Mouse (Mus musculus): ENCODE results near the gene Med7. TPM values are rescaled to one million over a fixed set of nuclear protein-coding genes. Genes with fewer than 3 reads are reported as not detected.

Med7 gene
- polyA plus RNA-seq, 1 experiment from 2014 or later, result 97.7 TPM

DNA sequence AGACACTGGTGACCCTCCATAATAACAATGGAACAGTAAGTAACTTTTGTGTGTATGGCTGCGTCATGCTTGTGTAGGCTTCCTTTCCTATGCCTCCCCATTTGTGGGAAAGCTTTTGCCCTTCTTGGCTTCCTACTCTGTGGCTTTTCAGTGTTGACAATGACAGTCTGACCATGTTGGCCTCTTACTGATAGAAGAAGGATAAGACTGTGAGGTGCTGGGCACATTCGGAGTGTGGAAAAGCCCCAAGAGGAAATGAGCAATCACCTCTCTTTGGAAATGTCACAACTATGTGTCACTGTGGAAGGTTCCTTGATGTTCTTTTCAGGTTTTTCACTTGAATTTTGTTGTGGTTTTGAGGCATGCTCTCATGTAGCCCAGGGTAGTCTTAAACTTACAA is 30.2 kb downstream of the Med7 start:
- H3K4me1 ChIP-seq (replicated peaks), result no peaks in the 10 kb centered on the region
- no peak overlapping the region for H3K4me3 ChIP-seq
- H3K27me3 ChIP-seq (ENCODE audit: insufficient read depth, poor library complexity, severe bottlenecking), result no peaks in the 10 kb centered on the region
- DNase-seq (ENCODE audit: low spot score), result no peak
- 89% methylated on average over 2 of the region's 2 CpGs for WGBS
- no peaks in the 10 kb centered on the region for H3K36me3 ChIP-seq
- H3K27ac ChIP-seq, result no peak overlapping the region
- no peaks in the 10 kb centered on the region for H3K9me3 ChIP-seq

DNA sequence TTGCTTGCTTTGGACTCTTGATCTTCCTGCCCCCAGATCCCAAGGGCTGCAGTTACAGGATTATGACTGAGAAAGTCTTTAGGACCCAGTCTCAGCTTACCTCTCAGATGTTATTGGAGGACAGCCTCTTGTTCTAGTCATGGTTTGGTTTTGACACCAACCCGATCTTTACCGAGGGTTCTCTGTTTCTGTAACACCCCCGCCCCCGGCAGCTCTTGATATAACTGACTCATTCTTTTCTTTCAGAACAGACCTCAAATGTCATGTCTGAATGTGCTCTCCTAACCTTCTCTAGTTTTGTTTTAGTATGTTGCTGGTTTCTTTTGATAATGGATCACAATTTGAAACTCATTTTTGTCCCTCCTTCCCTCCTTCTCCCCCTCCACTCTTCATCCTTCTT is 37.5 kb downstream of the Med7 start:
- H3K36me3 ChIP-seq, result no peaks in the 10 kb centered on the region

DNA sequence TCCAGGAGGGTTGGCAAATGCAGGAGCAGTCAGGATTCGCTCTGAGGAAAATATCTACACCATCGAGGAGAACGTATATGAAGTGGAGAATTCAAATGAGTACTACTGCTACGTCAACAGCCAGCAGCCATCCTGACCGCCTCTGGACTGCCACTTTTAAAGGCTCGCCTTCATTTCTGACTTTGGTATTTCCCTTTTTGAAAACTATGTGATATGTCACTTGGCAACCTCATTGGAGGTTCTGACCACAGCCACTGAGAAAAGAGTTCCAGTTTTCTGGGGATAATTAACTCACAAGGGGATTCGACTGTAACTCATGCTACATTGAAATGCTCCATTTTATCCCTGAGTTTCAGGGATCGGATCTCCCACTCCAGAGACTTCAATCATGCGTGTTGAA is 42.6 kb downstream of the Med7 start:
- Histone ChIP-seq H3K27me3 (ENCODE audit: insufficient read depth, poor library complexity, severe bottlenecking) (no peaks in the 10 kb centered on the region), H3K9me3 (no peaks in the 10 kb centered on the region), H3K27ac (no peak overlapping the region), H3K4me1 (replicated peaks) (no peaks in the 10 kb centered on the region), H3K36me3 (no peaks in the 10 kb centered on the region), H3K4me3 (no peak overlapping the region)
- no peak for DNase-seq (ENCODE audit: low spot score)
- WGBS, result 90% methylated on average over 9 of the region's 9 CpGs

More for the DNA sequence above, 37.5 kb downstream of the Med7 start:
- Histone ChIP-seq H3K9me3 (no peaks in the 10 kb centered on the region), H3K4me3 (no peak overlapping the region), H3K4me1 (replicated peaks) (no peaks in the 10 kb centered on the region), H3K27ac (no peak overlapping the region), H3K27me3 (ENCODE audit: insufficient read depth, poor library complexity, severe bottlenecking) (no peaks in the 10 kb centered on the region)
- no peak for DNase-seq (ENCODE audit: low spot score)
- WGBS, result 93% methylated on average over 4 of the region's 4 CpGs

DNA sequence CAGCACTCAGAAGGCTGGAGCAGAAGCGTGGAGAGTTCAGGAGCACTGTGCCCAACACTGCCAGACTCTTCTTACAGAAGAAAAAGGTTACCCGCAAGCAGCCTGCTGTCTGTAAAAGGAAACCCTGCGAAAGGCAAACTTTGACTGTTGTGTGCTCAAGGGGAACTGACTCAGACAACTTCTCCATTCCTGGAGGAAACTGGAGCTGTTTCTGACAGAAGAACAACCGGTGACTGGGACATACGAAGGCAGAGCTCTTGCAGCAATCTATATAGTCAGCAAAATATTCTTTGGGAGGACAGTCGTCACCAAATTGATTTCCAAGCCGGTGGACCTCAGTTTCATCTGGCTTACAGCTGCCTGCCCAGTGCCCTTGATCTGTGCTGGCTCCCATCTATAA is 43.8 kb downstream of the Med7 start:
- Histone ChIP-seq H3K27me3 (ENCODE audit: insufficient read depth, poor library complexity, severe bottlenecking) (no peaks in the 10 kb centered on the region), H3K4me1 (replicated peaks) (no peaks in the 10 kb centered on the region), H3K4me3 (no peak overlapping the region), H3K9me3 (no peaks in the 10 kb centered on the region), H3K27ac (no peak overlapping the region), H3K36me3 (no peaks in the 10 kb centered on the region)
- DNase-seq (ENCODE audit: low spot score), result no peak
- WGBS, result 81% methylated on average over 7 of the region's 7 CpGs

DNA sequence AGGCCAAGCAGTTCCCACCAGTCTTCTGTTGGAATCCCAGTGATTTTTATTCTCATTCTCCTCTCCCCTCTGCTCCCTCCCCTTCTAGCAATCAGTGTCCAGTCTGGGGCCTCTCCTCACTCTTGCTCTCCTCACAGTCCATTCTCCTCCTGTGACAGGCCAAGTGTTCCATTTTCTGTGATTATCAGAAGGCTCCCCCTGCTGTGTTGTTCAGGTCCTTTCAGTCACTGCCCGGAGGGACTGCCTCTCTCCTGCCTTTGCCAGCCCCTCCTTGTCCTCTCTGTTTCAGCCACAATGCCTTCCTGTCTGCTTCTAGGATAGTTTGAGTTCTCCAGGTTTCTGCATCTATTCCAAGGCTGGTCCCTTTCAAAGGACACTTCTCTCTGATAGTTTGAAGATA is 51.5 kb downstream of the Med7 start:
- Histone ChIP-seq H3K4me3 (no peak overlapping the region), H3K9me3 (no peaks in the 10 kb centered on the region)
- 11% methylated on average over 1 of the region's 1 CpGs for WGBS

DNA sequence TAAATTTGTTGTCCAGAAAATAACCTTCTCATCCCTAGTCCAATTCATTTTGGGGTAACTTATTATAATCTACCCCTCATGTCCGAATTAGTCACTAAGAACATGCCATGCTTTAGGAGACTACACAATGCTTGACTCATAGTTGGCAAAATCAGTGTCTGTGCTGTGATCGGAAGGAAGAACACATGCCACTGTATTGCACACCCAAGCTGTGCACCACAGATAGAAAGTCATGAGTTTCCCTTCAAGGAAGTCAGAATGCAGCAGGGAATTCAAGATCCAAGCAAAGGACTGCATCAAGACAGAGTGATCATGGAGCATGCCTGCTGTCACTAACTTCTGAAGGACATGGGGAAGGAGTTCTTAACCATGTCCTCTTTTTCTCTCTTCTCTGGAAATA is 51.9 kb downstream of the Med7 start:
- peaks cover 5% of the 10 kb centered on the region; the same call in 1 of the 2 replicates for H3K4me1 ChIP-seq (replicated peaks)
- 91% methylated on average over 2 of the region's 2 CpGs for WGBS

More for the DNA sequence above, 51.5 kb downstream of the Med7 start:
- peaks cover 5% of the 10 kb centered on the region; the same call in 1 of the 2 replicates for H3K4me1 ChIP-seq (replicated peaks)
- H3K27ac ChIP-seq, result no peak overlapping the region
- no peaks in the 10 kb centered on the region for H3K27me3 ChIP-seq (ENCODE audit: insufficient read depth, poor library complexity, severe bottlenecking)
- no peaks in the 10 kb centered on the region for H3K36me3 ChIP-seq
- no peak for DNase-seq (ENCODE audit: low spot score)

More for the DNA sequence above, 51.9 kb downstream of the Med7 start:
- no peak overlapping the region for H3K27ac ChIP-seq
- no peaks in the 10 kb centered on the region for H3K27me3 ChIP-seq (ENCODE audit: insufficient read depth, poor library complexity, severe bottlenecking)
- no peaks in the 10 kb centered on the region for H3K36me3 ChIP-seq
- no peak overlapping the region for H3K4me3 ChIP-seq
- DNase-seq (ENCODE audit: low spot score), result no peak
- H3K9me3 ChIP-seq, result no peaks in the 10 kb centered on the region

Other genes starting within 250 kb of the Med7 start
- 0.40 and 0.80 TPM in 2 replicates for gene Fndc9, start 201.4 kb upstream of the Med7 start, polyA plus RNA-seq (2016; fragmentation: Nextera tagmentation; extraction: Ambion mirVana)
- gene Cyfip2, start 124.1 kb upstream of the Med7 start, polyA plus RNA-seq (2016; fragmentation: Nextera tagmentation; extraction: Ambion mirVana), result 31.2 and 46.1 TPM in 2 replicates
- not detected in 2 replicates for gene Itk, start 47.4 kb upstream of the Med7 start, polyA plus RNA-seq (2016; fragmentation: Nextera tagmentation; extraction: Ambion mirVana)
- gene Fam71b, start 40.4 kb upstream of the Med7 start, polyA plus RNA-seq (2016; fragmentation: Nextera tagmentation; extraction: Ambion mirVana), result not detected in 2 replicates
- 0.20 TPM in 1 of 2 replicates, not detected in the other for gene Havcr2, start 18.0 kb downstream of the Med7 start, polyA plus RNA-seq (2016; fragmentation: Nextera tagmentation; extraction: Ambion mirVana)
- not detected in 2 replicates for gene Gm12169, start 87.3 kb downstream of the Med7 start, polyA plus RNA-seq (2016; fragmentation: Nextera tagmentation; extraction: Ambion mirVana)
- not detected in 2 replicates for gene BC053393, start 134.6 kb downstream of the Med7 start, polyA plus RNA-seq (2016; fragmentation: Nextera tagmentation; extraction: Ambion mirVana)
- not detected in 2 replicates for gene Dppa1, start 192.3 kb downstream of the Med7 start, polyA plus RNA-seq (2016; fragmentation: Nextera tagmentation; extraction: Ambion mirVana)